Mouse (Mus musculus) adrenal gland, adult 8-10 months (tissue): Measurements from ENCODE around the gene 6030468B19Rik. TPM values are rescaled to one million over a fixed set of nuclear protein-coding genes. Genes with fewer than 3 reads are reported as not detected.

Source experiments
- total RNA-seq, 4 experiments: library from RNA; stranded (reverse); gene quantifications; 2 replicates each; pipeline ENCODE4 v1.2.4; 2022

The 6030468B19Rik gene
- total RNA-seq, 4 experiments from 2014 or later, result not detected

Other genes starting within 250 kb of the 6030468B19Rik start
- 10 to 100 TPM; 22.3 to 41.0 (median 31.9) TPM for gene Tnrc6c, start 143.4 kb upstream of the 6030468B19Rik start, total RNA-seq
- gene Tmc8, start 15.6 kb upstream of the 6030468B19Rik start, total RNA-seq, result 1 to 10 TPM; 1.5 to 3.3 (median 3.0) TPM
- 10 to 100 TPM; 28.2 to 50.0 (median 40.7) TPM for gene Tmc6, start 15.5 kb upstream of the 6030468B19Rik start, total RNA-seq
- 1 to 10 TPM in 2 of 4 experiments, under 1 TPM in 2; 0.59 to 3.4 (median 1.3) TPM for gene Gm20708, start 12.0 kb downstream of the 6030468B19Rik start, total RNA-seq
- 100 to 1,000 TPM in 2 of 4 experiments, 10 to 100 TPM in 2; 86.0 to 110 (median 103) TPM for gene Syngr2, start 12.0 kb downstream of the 6030468B19Rik start, total RNA-seq
- gene Afmid, start 28.3 kb downstream of the 6030468B19Rik start, total RNA-seq, result 10 to 100 TPM in 2 of 4 experiments, 1 to 10 TPM in 2; 5.1 to 17.0 (median 10.2) TPM
- 1 to 10 TPM; 2.4 to 5.0 (median 4.3) TPM for gene Tk1, start 28.4 kb downstream of the 6030468B19Rik start, total RNA-seq
- 1 to 10 TPM; 1.2 to 2.5 (median 1.7) TPM for gene Birc5, start 51.6 kb downstream of the 6030468B19Rik start, total RNA-seq
- not detected for gene Tmem235, start 63.1 kb downstream of the 6030468B19Rik start, total RNA-seq
- gene Tha1, start 75.8 kb downstream of the 6030468B19Rik start, total RNA-seq, result 10 to 100 TPM; 16.4 to 16.7 (median 16.5) TPM
- gene Socs3, start 172.4 kb downstream of the 6030468B19Rik start, total RNA-seq, result 10 to 100 TPM in 1 of 4 experiments, 1 to 10 TPM in 3; 4.4 to 14.6 (median 5.4) TPM
- gene Pgs1, start 188.6 kb downstream of the 6030468B19Rik start, total RNA-seq, result 10 to 100 TPM; 52.7 to 76.9 (median 68.2) TPM